Mouse (Mus musculus) megakaryocyte, embryonic 14.5 days (primary cell): Measurements from ENCODE around the gene Tceanc2.

Experiments
- FLI1 ChIP-seq: IDR thresholded peaks from 2 replicates; pipeline ENCODE4 v1.6.1; 2012; ENCODE audit warnings: low read length, inconsistent platforms, mixed read lengths
- GATA1 ChIP-seq: IDR thresholded peaks from 3 replicates; pipeline ENCODE4 v1.6.1; 2012; ENCODE audit warnings: mixed read lengths, low read length, inconsistent platforms, borderline replicate concordance

GRCm38 (mm10) chr4:107084858-107085257 is 94.1 kb downstream of the Tceanc2 start:
- TF ChIP-seq FLI1: no peak
- TF ChIP-seq GATA1: no peak
